Mouse (Mus musculus) naive thymus-derived CD4-positive, alpha-beta T cell, adult 2 months (primary cell): Measurements from ENCODE around the gene Actr1a.

Experiments
- DNase-seq: peaks from one replicate; pipeline ENCODE4 v3.0.0-alpha.2; 2011; ENCODE audit warnings: low read depth

The Actr1a gene

DNA sequence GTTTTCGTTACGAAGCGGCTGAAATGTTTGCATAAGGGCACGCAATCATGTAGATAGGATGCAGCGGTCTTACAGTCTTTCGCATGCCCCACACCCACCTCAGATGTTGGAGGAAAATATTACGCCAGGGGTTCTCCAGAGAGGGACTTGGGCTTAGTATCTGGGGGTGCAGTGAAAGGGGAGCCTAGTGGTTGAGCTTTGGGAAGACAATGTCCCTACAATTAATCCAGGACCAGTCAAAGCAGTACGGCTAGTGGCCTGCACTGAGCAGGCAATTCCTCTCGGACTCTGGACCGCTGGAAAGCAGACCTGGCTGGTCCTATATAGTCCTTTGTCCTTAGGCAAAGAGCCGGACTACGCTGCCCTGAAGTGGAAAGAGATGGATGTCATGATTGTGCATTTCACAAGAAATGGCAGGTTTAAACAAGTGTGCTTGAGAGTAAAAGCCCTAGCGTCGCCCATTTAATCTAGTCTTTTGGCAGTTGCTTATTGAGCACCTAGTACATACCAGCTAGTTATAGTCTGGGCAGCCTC lies 68.0 kb downstream of the Actr1a start:
- no peak for DNase-seq
